Mouse (Mus musculus): Measurements from ENCODE around the gene Atp2c2.

- TF ChIP-seq CTCF (IDR thresholded peaks at IDR 0.05; ENCODE audit: extremely low read depth, insufficient read length, insufficient replicate concordance, low read depth, low read length) (no peak), POLR2A (IDR thresholded peaks at IDR 0.05; ENCODE audit: low read depth, low read length) (no peak)
Measured at GRCm38 (mm10) chr8:119715221-119715620, 15.4 kb downstream of the Atp2c2 start.
